Mouse (Mus musculus): Measurements from ENCODE around the gene Lce1k.
"Not testable (repeated sequence)": the region's sequence is repeated elsewhere in the genome, so short reads cannot be mapped to it uniquely, and the experiment has no call there.

Lce1k gene

GRCm38 (mm10) chr3:92807791-92808190, at the start of gene Lce1k:
Gene Lce1k, minus strand, starts transcription at chr3:92807891.
- DNase-seq = no peak

DNA sequence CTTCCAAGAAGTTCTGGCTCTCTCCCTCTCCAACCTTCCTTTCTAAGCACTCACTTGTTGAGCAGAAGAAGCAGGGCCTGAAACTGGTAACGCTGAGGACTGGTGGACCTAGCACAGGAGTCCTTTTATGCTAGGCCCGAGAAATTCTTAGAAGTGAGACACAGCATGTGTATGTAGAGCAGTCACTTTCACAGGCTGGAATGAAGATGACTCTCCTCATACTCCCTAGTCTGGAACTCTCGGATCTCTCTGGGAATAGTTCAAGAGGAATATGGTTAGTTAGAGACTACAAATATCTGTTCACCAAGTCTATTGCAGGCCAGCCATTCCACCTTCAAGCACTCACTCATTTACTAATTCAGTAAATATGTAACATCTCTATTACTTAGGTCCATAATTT, 43.5 kb upstream of the Lce1k start, which contains the start of gene Lce1l:
Lce1l (minus strand) TSS at position 101 of the 400 bp plus-strand sequence.
- DNase-seq = no peak

DNA sequence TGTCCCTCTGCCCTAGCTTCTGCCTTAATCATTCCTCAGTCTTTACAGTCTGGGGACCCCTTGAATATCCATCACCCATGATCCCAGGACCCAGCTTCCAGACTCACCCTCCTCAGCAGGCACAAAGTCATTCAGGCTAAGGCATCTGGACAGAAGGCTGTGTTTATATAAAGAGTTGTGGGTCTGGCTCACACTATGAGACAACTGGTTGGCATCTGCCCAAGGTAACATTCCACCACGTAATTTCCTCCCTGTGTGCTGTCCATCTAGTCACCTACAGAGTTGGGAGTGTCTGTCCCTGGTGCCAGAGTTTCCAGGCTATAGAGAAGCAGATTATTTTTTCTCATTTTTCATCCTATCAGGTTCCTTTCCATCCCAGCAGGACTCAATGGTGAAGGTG, 19.4 kb upstream of the Lce1k start, which contains the start of gene Kprp:
Kprp (minus strand) TSS at position 140 of the 400 bp plus-strand sequence.
- DNase-seq = no peak

GRCm38 (mm10) chr3:92825808-92826207, 18.1 kb upstream of the Lce1k start:
- DNase-seq = peak; percentile 1

DNA sequence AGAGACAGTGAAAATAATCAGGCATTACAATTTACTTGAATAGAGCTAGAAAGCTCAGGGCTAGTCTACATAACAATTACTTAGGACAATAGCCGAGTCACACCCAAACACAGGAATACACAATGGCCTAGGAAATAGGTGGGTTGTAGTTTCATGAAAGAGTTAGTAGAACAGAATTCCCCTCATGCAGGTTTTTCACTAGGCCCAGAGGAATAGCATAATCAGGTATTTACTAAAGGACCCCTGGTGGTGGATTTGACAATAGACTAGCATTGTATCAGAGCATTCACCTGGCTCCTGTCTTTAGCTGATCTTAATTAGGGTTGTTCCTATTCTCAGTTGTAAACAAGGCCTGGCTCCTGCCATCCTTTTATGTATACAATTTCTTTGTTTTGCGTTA, 8.3 kb upstream of the Lce1k start:
- DNase-seq = not testable (repeated sequence)

DNA sequence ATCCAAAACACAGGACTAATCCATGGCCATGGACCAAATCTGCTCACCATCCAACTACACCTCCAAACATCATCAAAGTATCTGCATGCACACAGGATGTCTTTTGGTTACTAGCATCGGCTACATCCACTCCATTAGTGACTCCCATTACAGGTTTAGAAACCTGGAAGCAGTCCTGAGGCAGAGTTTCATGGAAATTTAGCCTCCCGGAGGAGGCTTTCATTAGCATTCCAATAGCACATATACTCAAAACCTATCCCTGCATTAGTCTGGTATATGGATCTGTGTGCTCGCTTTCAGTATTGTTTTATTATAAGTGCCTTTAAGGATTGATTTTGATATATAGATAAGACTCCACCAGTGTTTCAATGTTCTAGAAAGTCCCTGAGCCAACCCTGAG, 7.9 kb upstream of the Lce1k start:
- no peak for DNase-seq

DNA sequence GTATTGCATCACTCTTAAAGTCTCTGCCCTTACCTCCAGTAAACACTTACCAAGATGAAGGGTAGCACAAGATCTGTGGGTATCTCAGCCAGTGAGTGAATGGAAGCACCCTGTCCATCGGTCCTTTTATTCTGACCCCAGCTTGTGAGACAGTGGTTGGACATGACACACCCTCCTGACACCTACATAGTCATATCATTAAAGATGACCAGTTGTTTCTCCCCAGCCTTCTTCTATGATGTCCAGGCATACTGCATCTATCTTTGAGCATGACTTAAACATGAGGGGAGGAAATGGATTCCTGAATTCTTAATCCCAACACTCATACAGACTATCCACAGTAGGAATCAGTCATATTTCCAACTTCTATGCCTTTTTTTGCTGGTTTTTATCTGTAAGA, 17.3 kb downstream of the Lce1k start, which contains the start of gene Lce1j:
Lce1j (minus strand) TSS at position 101 of the 400 bp plus-strand sequence.
- DNase-seq = no peak

- DNase-seq = no peak
Measured at GRCm38 (mm10) chr3:92778799-92779198, 28.9 kb downstream of the Lce1k start, which contains the start of gene Lce1i. Gene Lce1i, minus strand, starts transcription at chr3:92778899.

GRCm38 (mm10) chr3:92771573-92771972, 36.1 kb downstream of the Lce1k start:
- peak; percentile 7 for DNase-seq

DNA sequence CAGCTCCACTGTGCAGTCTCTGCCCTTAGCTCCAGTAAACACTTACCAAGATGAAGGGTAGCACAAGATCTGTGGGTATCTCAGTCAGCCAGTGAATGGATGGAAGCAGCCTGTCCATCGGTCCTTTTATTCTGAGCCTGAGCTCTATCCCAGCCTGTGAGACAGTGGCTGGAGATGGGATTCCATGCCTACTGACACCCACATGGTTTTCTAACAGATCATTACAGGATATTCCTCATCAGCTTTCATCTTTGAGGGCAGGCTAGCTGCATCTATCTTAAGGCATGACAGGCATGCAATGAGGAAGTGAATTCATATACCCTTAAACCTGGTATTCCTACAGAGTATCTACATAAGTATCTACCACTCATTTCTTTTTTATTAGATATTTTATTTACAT, 42.7 kb downstream of the Lce1k start, which contains the start of gene Lce1h:
Lce1h (minus strand) TSS at position 101 of the 400 bp plus-strand sequence.
- DNase-seq = no peak
